Mouse (Mus musculus) olfactory bulb, adult 2 months (tissue): ENCODE results near the gene Ppp1r2.

Source experiments
- CTCF ChIP-seq: fragments of 200-500 bp; IDR thresholded peaks from 2 replicates; pipeline ENCODE4 v1.5.1; 2012; ENCODE audit warnings: low read depth, mild to moderate bottlenecking, low read length, moderate library complexity; ENCODE audit not compliant: insufficient read depth
- POLR2A ChIP-seq: fragments of 200-500 bp; IDR thresholded peaks from 2 replicates; pipeline ENCODE4 v1.6.1; 2012; ENCODE audit warnings: mild to moderate bottlenecking, low read depth, low read length, moderate library complexity; ENCODE audit not compliant: insufficient read depth

- no peak for TF ChIP-seq POLR2A
- no peak for TF ChIP-seq CTCF
Measured at GRCm38 (mm10) chr16:31299164-31299959, 24.3 kb upstream of the Ppp1r2 start.
